Mouse (Mus musculus) embryonic facial prominence, embryonic 14.5 days (tissue): ENCODE results near the gene Clk2. TPM values are rescaled to one million over a fixed set of nuclear protein-coding genes. Genes with fewer than 3 reads are reported as not detected.

Experiments used
- ATAC-seq: fragments of 200-750 bp; cut with Nextera tagmentation; 2 replicates; pipeline ENCODE4 v1.8.0; 2017; ENCODE audit warnings: low read depth, moderate number of reproducible peaks, moderate TSS enrichment
- DNase-seq: peaks from one replicate; pipeline ENCODE4 v3.0.0-alpha.2; 2015; ENCODE audit warnings: low spot score
- H3K27ac ChIP-seq: fragments of 300-500 bp; sonication (generic); replicated peaks from 2 replicates; pipeline ENCODE4 v1.5.1; 2014; ENCODE audit warnings: low read depth, mild to moderate bottlenecking, low read length, moderate library complexity
- H3K27me3 ChIP-seq: fragments of 300-500 bp; sonication (generic); replicated peaks from 2 replicates; pipeline ENCODE4 v1.6.1; 2014; ENCODE audit warnings: low read length; ENCODE audit not compliant: control insufficient read depth, insufficient read depth
- H3K36me3 ChIP-seq: fragments of 300-500 bp; sonication (generic); 2 replicates; pipeline ENCODE4 v1.6.1; 2014; ENCODE audit warnings: low read length, mixed read lengths; ENCODE audit not compliant: control insufficient read depth, insufficient read depth
- H3K4me1 ChIP-seq: fragments of 300-500 bp; sonication (generic); 2 replicates; pipeline ENCODE4 v1.6.1; 2014; ENCODE audit warnings: antibody characterized with exemption, low read length; ENCODE audit not compliant: control insufficient read depth, insufficient read depth
- H3K4me2 ChIP-seq: fragments of 300-500 bp; sonication (generic); 2 replicates; pipeline ENCODE4 v1.6.1; 2014; ENCODE audit warnings: low read depth, mild to moderate bottlenecking, low read length, moderate library complexity, mixed read lengths
- H3K4me3 ChIP-seq: fragments of 300-500 bp; sonication (generic); 2 replicates; pipeline ENCODE4 v1.5.1; 2014; ENCODE audit warnings: low read depth, mild to moderate bottlenecking, low read length
- H3K9ac ChIP-seq: fragments of 300-500 bp; sonication (generic); 2 replicates; pipeline ENCODE4 v1.6.1; 2014; ENCODE audit warnings: low read depth, mild to moderate bottlenecking, low read length, moderate library complexity, mixed read lengths
- H3K9me3 ChIP-seq: fragments of 300-500 bp; sonication (generic); 2 replicates; pipeline ENCODE4 v1.6.1; 2016; ENCODE audit warnings: low read length; ENCODE audit not compliant: control insufficient read depth
- WGBS: fragments of 180-500 bp; shearing (Covaris S2); extraction: QIAGEN DNeasy Blood & Tissue Kit; methylation state at CpG from one replicate; pipeline ENCODE4 v1.1.7; 2014; 5-methylcytosine and 5-hydroxymethylcytosine counted together
- polyA plus RNA-seq: library from polyadenylated mRNA; unstranded; fragments of >200 nt; fragmentation: Nextera tagmentation; extraction: Ambion mirVana; gene quantifications from 2 replicates; pipeline ENCODE4 v1.2.1, GENCODE M21; 2014

Gene Clk2
- polyA plus RNA-seq, 1 experiment from 2014 or later, result 23.9 TPM

GRCm38 (mm10) chr3:89178107-89178385 lies 13.5 kb downstream of the Clk2 start:
- Histone ChIP-seq H3K4me1 (peaks cover 10% of the 10 kb centered on the region), H3K4me2 (peak overlapping the region; percentile 79), H3K27ac (peak overlapping the region; percentile 56), H3K36me3 (peaks cover 79% of the 10 kb centered on the region), H3K4me3 (peak overlapping the region; percentile 57), H3K27me3 (no peaks in the 10 kb centered on the region), H3K9ac (peak overlapping the region; percentile 77), H3K9me3 (no peaks in the 10 kb centered on the region)
- ATAC-seq (no peak), DNase-seq (no peak)
- 8% methylated on average over 6 of the region's 6 CpGs for WGBS

- peak overlapping the region; percentile 77; the same call in 1 of the 2 replicates for H3K9ac ChIP-seq
- ATAC-seq (no peak), DNase-seq (no peak)
- H3K4me3 ChIP-seq, result peak overlapping the region; percentile 57; the same call in 1 of the 2 replicates
- H3K4me2 ChIP-seq, result peak overlapping the region; percentile 79
- H3K9me3 ChIP-seq, result no peaks in the 10 kb centered on the region
- H3K4me1 ChIP-seq, result peaks cover 15% of the 10 kb centered on the region
- WGBS, result 91% methylated on average over 11 of the region's 11 CpGs
- H3K27me3 ChIP-seq, result no peaks in the 10 kb centered on the region
- peaks cover 69% of the 10 kb centered on the region for H3K36me3 ChIP-seq
- no peak overlapping the region for H3K27ac ChIP-seq
These were observed 14.5 kb downstream of the Clk2 start for GRCm38 (mm10) chr3:89179056-89179455.

- Histone ChIP-seq H3K4me3 (no peak overlapping the region), H3K4me2 (no peak overlapping the region), H3K9ac (no peak overlapping the region), H3K4me1 (peaks cover 24% of the 10 kb centered on the region), H3K27me3 (no peaks in the 10 kb centered on the region), H3K36me3 (peaks cover 45% of the 10 kb centered on the region), H3K9me3 (no peaks in the 10 kb centered on the region), H3K27ac (no peak overlapping the region)
- ATAC-seq (no peak), DNase-seq (no peak)
- WGBS, result 89% methylated on average over 27 of the region's 27 CpGs
These were observed 17.3 kb downstream of the Clk2 start for GRCm38 (mm10) chr3:89181749-89182500.

- no peak overlapping the region for H3K9ac ChIP-seq
- peaks cover 24% of the 10 kb centered on the region for H3K4me1 ChIP-seq
- no peak for DNase-seq
- H3K4me2 ChIP-seq, result peak overlapping the region; percentile 73; the same call in 1 of the 2 replicates
- no peaks in the 10 kb centered on the region for H3K27me3 ChIP-seq
- peak; percentile 2; the same call in 1 of the 2 replicates for ATAC-seq
- peaks cover 46% of the 10 kb centered on the region for H3K36me3 ChIP-seq
- no peak overlapping the region for H3K27ac ChIP-seq
- H3K4me3 ChIP-seq, result peak overlapping the region; percentile 53
- 43% methylated on average over 7 of the region's 7 CpGs for WGBS
- no peaks in the 10 kb centered on the region for H3K9me3 ChIP-seq
These were observed 18.0 kb downstream of the Clk2 start for GRCm38 (mm10) chr3:89182531-89183057.

GRCm38 (mm10) chr3:89183058-89183958 lies 18.7 kb downstream of the Clk2 start, which contains the start of gene Fam189b:
Fam189b (plus strand) TSS chr3:89183143.
- WGBS, result 3% methylated on average over 32 of the region's 39 CpGs
- peak within 1 kb of the TSS; percentile 73 for H3K4me2 ChIP-seq
- DNase-seq, result peak; percentile 95
- H3K4me3 ChIP-seq, result peak within 1 kb of the TSS; percentile 53
- H3K4me1 ChIP-seq, result peaks cover 20% of the 10 kb centered on the region
- ATAC-seq, result peak; percentile 97
- H3K27ac ChIP-seq, result peak within 1 kb of the TSS; percentile 66
- H3K9ac ChIP-seq, result peak within 1 kb of the TSS; percentile 69
- no peaks in the 10 kb centered on the region for H3K9me3 ChIP-seq
- H3K27me3 ChIP-seq, result no peaks in the 10 kb centered on the region
- H3K36me3 ChIP-seq, result peaks cover 54% of the 10 kb centered on the region

GRCm38 (mm10) chr3:89183959-89184315 lies 19.3 kb downstream of the Clk2 start:
- H3K4me3 ChIP-seq, result peak overlapping the region; percentile 53

GRCm38 (mm10) chr3:89187197-89187596 lies 22.6 kb downstream of the Clk2 start:
- peaks cover 14% of the 10 kb centered on the region; the same call in 1 of the 2 replicates for H3K4me1 ChIP-seq
- no peak overlapping the region for H3K4me3 ChIP-seq
- 49% methylated on average over 23 of the region's 23 CpGs for WGBS
- H3K27ac ChIP-seq, result no peak overlapping the region
- H3K9ac ChIP-seq, result no peak overlapping the region
- no peaks in the 10 kb centered on the region for H3K9me3 ChIP-seq
- no peak for ATAC-seq
- no peaks in the 10 kb centered on the region for H3K27me3 ChIP-seq
- peaks cover 30% of the 10 kb centered on the region; the same call in 1 of the 2 replicates for H3K36me3 ChIP-seq
- no peak overlapping the region for H3K4me2 ChIP-seq
- no peak for DNase-seq

More at GRCm38 (mm10) chr3:89183959-89184315, 19.3 kb downstream of the Clk2 start:
- 94% methylated on average over 5 of the region's 6 CpGs for WGBS
- ATAC-seq (no peak), DNase-seq (no peak)
- H3K27ac ChIP-seq, result peak overlapping the region; percentile 66; the same call in 1 of the 2 replicates
- peak overlapping the region; percentile 69 for H3K9ac ChIP-seq
- no peaks in the 10 kb centered on the region for H3K9me3 ChIP-seq
- no peaks in the 10 kb centered on the region for H3K27me3 ChIP-seq
- peaks cover 56% of the 10 kb centered on the region for H3K36me3 ChIP-seq
- peak overlapping the region; percentile 73 for H3K4me2 ChIP-seq
- H3K4me1 ChIP-seq, result peaks cover 14% of the 10 kb centered on the region

GRCm38 (mm10) chr3:89187690-89188477 lies 23.3 kb downstream of the Clk2 start:
- H3K4me2 ChIP-seq, result no peak overlapping the region
- 70% methylated on average over 17 of the region's 18 CpGs for WGBS
- no peak for ATAC-seq

More at GRCm38 (mm10) chr3:89187690-89188477, 23.3 kb downstream of the Clk2 start:
- no peaks in the 10 kb centered on the region for H3K27me3 ChIP-seq
- H3K36me3 ChIP-seq, result peaks cover 25% of the 10 kb centered on the region; the same call in 1 of the 2 replicates
- H3K4me3 ChIP-seq, result no peak overlapping the region
- no peaks in the 10 kb centered on the region for H3K9me3 ChIP-seq
- no peak for DNase-seq
- H3K27ac ChIP-seq, result no peak overlapping the region
- H3K4me1 ChIP-seq, result peaks cover 14% of the 10 kb centered on the region; the same call in 1 of the 2 replicates
- H3K9ac ChIP-seq, result no peak overlapping the region; the same call in 1 of the 2 replicates
